ENCODE assay signal across 15 mouse cellular contexts in genomic region chr15:81849104-81849503, GRCm38 (mm10). TPM values are rescaled to one million over a fixed set of nuclear protein-coding genes. Genes with fewer than 3 reads are reported as not detected.
DNase-seq lines count a peak whose midpoint lies in the region; ATAC-seq lines count a peak whose summit lies in the region.
"Had no signal": no experiment of that assay in that cellular context is flagged by ENCODE, and none has a peak within 500 bp of the region (broad histone marks: within the 10 kb centered on the region; RNA-seq: fewer than 3 reads in every experiment).

No protein-coding gene starts in this region.

- H3K27me3 ChIP-seq in heart, embryonic 12.5 days (replicated peaks), result no peaks in the 10 kb centered on the region
- no peaks in the 10 kb centered on the region for H3K27me3 ChIP-seq in neural tube, embryonic 13.5 days
- no peaks in the 10 kb centered on the region for H3K27me3 ChIP-seq in neural tube, embryonic 15.5 days (replicated peaks)
- H3K27me3 ChIP-seq: forebrain, embryonic 15.5 days; hindbrain, embryonic 13.5 days; midbrain, embryonic 12.5 days had no signal

- 79% methylated on average over 9 of the region's 9 CpGs for WGBS in heart, embryonic 12.5 days
- WGBS in neural tube, embryonic 13.5 days, result 88% methylated on average over 9 of the region's 9 CpGs
- WGBS in neural tube, embryonic 15.5 days, result 87% methylated on average over 9 of the region's 9 CpGs

- H3K9ac ChIP-seq in heart, embryonic 12.5 days, result no peak overlapping the region
- no peak overlapping the region for H3K9ac ChIP-seq in neural tube, embryonic 13.5 days
- no peak overlapping the region for H3K9ac ChIP-seq in neural tube, embryonic 15.5 days (replicated peaks)
- H3K9ac ChIP-seq: forebrain, embryonic 15.5 days; hindbrain, embryonic 13.5 days; midbrain, embryonic 12.5 days had no signal

- peak; percentile 13; the same call in 1 of the 2 replicates for ATAC-seq in heart, embryonic 12.5 days (ENCODE audit: insufficient number of reproducible peaks, low FRiP score)
- peak; percentile 17; the same call in 1 of the 2 replicates for ATAC-seq in neural tube, embryonic 13.5 days (ENCODE audit: low read depth)
- ATAC-seq in neural tube, embryonic 15.5 days (ENCODE audit: low FRiP score), result no peak
- no peak for ATAC-seq in activated CD4-positive, CD25-positive, alpha-beta regulatory T cell, adult 4 months
- ATAC-seq: forebrain, embryonic 15.5 days; intestine, embryonic 16.5 days had no signal

- H3K36me3 ChIP-seq in heart, embryonic 12.5 days, result peaks cover 45% of the 10 kb centered on the region
- H3K36me3 ChIP-seq in neural tube, embryonic 13.5 days, result peaks cover 51% of the 10 kb centered on the region
- peaks cover 40% of the 10 kb centered on the region for H3K36me3 ChIP-seq in neural tube, embryonic 15.5 days

- no peak overlapping the region for H3K4me3 ChIP-seq in heart, embryonic 12.5 days
- H3K4me3 ChIP-seq in neural tube, embryonic 13.5 days, result no peak overlapping the region
- H3K4me3 ChIP-seq in neural tube, embryonic 15.5 days (replicated peaks), result no peak overlapping the region
- H3K4me3 ChIP-seq: forebrain, embryonic 15.5 days; hindbrain, embryonic 13.5 days; limb, embryonic 10.5 days; midbrain, embryonic 12.5 days had no signal

- no peak overlapping the region for H3K27ac ChIP-seq in heart, embryonic 12.5 days (ENCODE audit: poor library complexity, severe bottlenecking)
- no peak overlapping the region for H3K27ac ChIP-seq in neural tube, embryonic 13.5 days (replicated peaks)
- H3K27ac ChIP-seq in neural tube, embryonic 15.5 days (replicated peaks), result no peak overlapping the region
- H3K27ac ChIP-seq: forebrain, embryonic 15.5 days; hindbrain, embryonic 13.5 days; limb, embryonic 10.5 days; midbrain, embryonic 12.5 days had no signal

- no peak overlapping the region for H3K4me2 ChIP-seq in heart, embryonic 12.5 days
- no peak overlapping the region for H3K4me2 ChIP-seq in neural tube, embryonic 13.5 days
- H3K4me2 ChIP-seq in neural tube, embryonic 15.5 days, result no peak overlapping the region
- H3K4me2 ChIP-seq: forebrain, embryonic 15.5 days; hindbrain, embryonic 13.5 days; midbrain, embryonic 12.5 days had no signal

- H3K4me1 ChIP-seq in heart, embryonic 12.5 days (replicated peaks), result peaks cover 23% of the 10 kb centered on the region
- no peaks in the 10 kb centered on the region; the same call in 1 of the 2 replicates for H3K4me1 ChIP-seq in neural tube, embryonic 13.5 days (replicated peaks)
- peaks cover 7% of the 10 kb centered on the region; the same call in 1 of the 2 replicates for H3K4me1 ChIP-seq in neural tube, embryonic 15.5 days
- H3K4me1 ChIP-seq: hindbrain, embryonic 13.5 days had no signal

- H3K9me3 ChIP-seq in heart, embryonic 12.5 days (replicated peaks), result no peaks in the 10 kb centered on the region
- H3K9me3 ChIP-seq in neural tube, embryonic 13.5 days, result no peaks in the 10 kb centered on the region
- H3K9me3 ChIP-seq in neural tube, embryonic 15.5 days (replicated peaks), result no peaks in the 10 kb centered on the region
- H3K9me3 ChIP-seq: forebrain, embryonic 15.5 days; hindbrain, embryonic 13.5 days; limb, embryonic 10.5 days; midbrain, embryonic 12.5 days had no signal

- peak; percentile 43 to 70 for DNase-seq in adrenal gland, adult (ENCODE audit: inconsistent age in 2 of 2, low spot score in 1 of 2)
- no peak for DNase-seq in adrenal gland, postnatal 4 days (ENCODE audit: low spot score in 2 of 2)
- DNase-seq in heart, adult 9 months (ENCODE audit: low spot score in 2 of 2), result no peak
- DNase-seq in embryo, embryonic 10.5 days (ENCODE audit: low spot score), result no peak
- DNase-seq: adrenal gland, postnatal 36 days; lung, postnatal 36 days had no signal

RNA-seq across cellular contexts. Expression of gene Tob2, which starts 9.5 kb away (rescaled TPM):
- total RNA-seq in adrenal gland, postnatal 4 days (2021), result 10 to 100 TPM; 66.2 to 67.2 TPM
- 14.6 and 14.7 TPM in 2 replicates for polyA plus RNA-seq in heart, embryonic 12.5 days (2016; fragmentation: Nextera tagmentation; extraction: Ambion mirVana)
- 13.5 and 16.5 TPM in 2 replicates for polyA plus RNA-seq in neural tube, embryonic 13.5 days (2015; fragmentation: Nextera tagmentation; extraction: Ambion mirVana)
- 14.7 and 16.1 TPM in 2 replicates for polyA plus RNA-seq in neural tube, embryonic 15.5 days (2015; fragmentation: Nextera tagmentation; extraction: Ambion mirVana)
- 10 to 100 TPM; 25.8 to 45.6 TPM for polyA plus RNA-seq in activated CD4-positive, CD25-positive, alpha-beta regulatory T cell, adult 4 months (2017; shearing (Covaris generic))

RNA-seq across cellular contexts. Expression of gene Phf5a, which starts 22.6 kb away (rescaled TPM):
- 10 to 100 TPM; 62.7 to 71.2 TPM for total RNA-seq in adrenal gland, postnatal 4 days (2021)
- polyA plus RNA-seq in heart, embryonic 12.5 days (2016; fragmentation: Nextera tagmentation; extraction: Ambion mirVana), result 88.9 and 89.3 TPM in 2 replicates
- 111 and 129 TPM in 2 replicates for polyA plus RNA-seq in neural tube, embryonic 13.5 days (2015; fragmentation: Nextera tagmentation; extraction: Ambion mirVana)
- polyA plus RNA-seq in neural tube, embryonic 15.5 days (2015; fragmentation: Nextera tagmentation; extraction: Ambion mirVana), result 111 and 122 TPM in 2 replicates
- polyA plus RNA-seq in activated CD4-positive, CD25-positive, alpha-beta regulatory T cell, adult 4 months (2017; shearing (Covaris generic)), result 100 to 1,000 TPM in 1 of 2 experiments, 10 to 100 TPM in 1; 91.8 to 102 TPM

RNA-seq across cellular contexts. Expression of gene Aco2, which starts 23.0 kb away (rescaled TPM):
- total RNA-seq in adrenal gland, postnatal 4 days (2021), result 100 to 1,000 TPM; 498 to 540 TPM
- 497 and 519 TPM in 2 replicates for polyA plus RNA-seq in heart, embryonic 12.5 days (2016; fragmentation: Nextera tagmentation; extraction: Ambion mirVana)
- polyA plus RNA-seq in neural tube, embryonic 13.5 days (2015; fragmentation: Nextera tagmentation; extraction: Ambion mirVana), result 252 and 268 TPM in 2 replicates
- 295 and 298 TPM in 2 replicates for polyA plus RNA-seq in neural tube, embryonic 15.5 days (2015; fragmentation: Nextera tagmentation; extraction: Ambion mirVana)
- polyA plus RNA-seq in activated CD4-positive, CD25-positive, alpha-beta regulatory T cell, adult 4 months (2017; shearing (Covaris generic)), result 100 to 1,000 TPM in 1 of 2 experiments, 10 to 100 TPM in 1; 84.4 to 105 TPM

RNA-seq across cellular contexts. Expression of gene Tef, which starts 46.9 kb away (rescaled TPM):
- total RNA-seq in adrenal gland, postnatal 4 days (2021), result 10 to 100 TPM; 84.6 to 86.1 TPM
- 26.0 and 27.8 TPM in 2 replicates for polyA plus RNA-seq in heart, embryonic 12.5 days (2016; fragmentation: Nextera tagmentation; extraction: Ambion mirVana)
- 20.6 and 21.4 TPM in 2 replicates for polyA plus RNA-seq in neural tube, embryonic 13.5 days (2015; fragmentation: Nextera tagmentation; extraction: Ambion mirVana)
- polyA plus RNA-seq in neural tube, embryonic 15.5 days (2015; fragmentation: Nextera tagmentation; extraction: Ambion mirVana), result 20.5 and 21.0 TPM in 2 replicates
- polyA plus RNA-seq in activated CD4-positive, CD25-positive, alpha-beta regulatory T cell, adult 4 months (2017; shearing (Covaris generic)), result 1 to 10 TPM; 5.2 to 7.3 TPM

Comparison
In these comparisons a context has a peak if more than half of its experiments do, and no peak if none do; other contexts are left out.
1. DNase-seq: peak in adrenal gland, adult (2 of 2); none in adrenal gland, postnatal 4 days (0 of 2), heart, adult 9 months (0 of 2) and embryo, embryonic 10.5 days (single experiment).
2. ATAC-seq: peak in heart, embryonic 12.5 days (single experiment) and neural tube, embryonic 13.5 days (single experiment); none in neural tube, embryonic 15.5 days (single experiment) and activated CD4-positive, CD25-positive, alpha-beta regulatory T cell, adult 4 months (single experiment).